Mouse (Mus musculus): Measurements from ENCODE around the gene Fntb. TPM values are rescaled to one million over a fixed set of nuclear protein-coding genes. Genes with fewer than 3 reads are reported as not detected.

Gene Fntb
- total RNA-seq (2022): 10 to 100 TPM; 22.7 to 24.8 (median 24.3) TPM

- peak; percentile 84 to 86 for DNase-seq (ENCODE audit: low spot score in 2 of 2)
Measured at GRCm38 (mm10) chr12:76765354-76765851, at the start of gene Fntb, which contains the start of gene Churc1. Gene Fntb, plus strand, starts transcription at chr12:76765589. Gene Churc1, plus strand, starts transcription at chr12:76765538.

DNA sequence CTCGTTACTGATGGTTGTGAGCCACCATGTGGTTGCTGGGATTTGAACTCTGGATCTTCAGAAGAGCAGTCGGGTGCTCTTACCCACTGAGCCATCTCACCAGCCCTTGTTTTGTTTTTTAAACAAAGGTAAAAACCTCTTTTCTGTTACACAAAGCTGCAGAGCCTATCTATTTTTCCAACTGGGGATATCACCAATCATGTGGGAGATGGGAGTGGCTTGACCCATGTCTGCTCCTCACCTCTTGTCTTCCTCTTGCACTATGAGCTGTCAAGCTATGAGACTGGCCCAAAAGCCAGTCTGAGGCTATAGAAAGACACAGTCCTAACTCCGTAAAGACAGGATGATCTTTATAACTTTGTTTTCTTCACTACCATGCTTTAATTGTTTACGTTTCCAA, 47.0 kb upstream of the Fntb start:
- no peak for DNase-seq (ENCODE audit: low spot score in 2 of 2)

DNA sequence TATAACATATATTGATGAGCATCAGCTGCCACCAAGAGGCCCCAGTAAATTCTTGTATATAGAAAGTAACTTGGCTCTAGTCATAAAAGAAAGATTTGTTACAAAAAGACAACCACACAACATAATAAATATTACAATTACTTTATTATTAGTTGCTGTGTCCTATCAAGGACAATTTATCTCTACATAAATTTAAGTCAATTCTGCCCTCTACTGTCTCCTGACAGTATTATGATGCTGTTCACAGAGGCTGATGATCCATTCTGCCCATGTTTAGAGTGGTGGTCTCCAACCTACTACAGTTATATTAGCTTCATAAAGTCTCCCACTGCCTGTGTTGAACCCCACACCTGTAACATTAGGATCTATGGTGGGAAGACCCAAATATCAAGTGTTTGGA, 44.8 kb upstream of the Fntb start:
- DNase-seq (ENCODE audit: low spot score in 2 of 2): no peak

GRCm38 (mm10) chr12:76722026-76722425, 43.4 kb upstream of the Fntb start:
- no peak for DNase-seq (ENCODE audit: low spot score in 2 of 2)

DNA sequence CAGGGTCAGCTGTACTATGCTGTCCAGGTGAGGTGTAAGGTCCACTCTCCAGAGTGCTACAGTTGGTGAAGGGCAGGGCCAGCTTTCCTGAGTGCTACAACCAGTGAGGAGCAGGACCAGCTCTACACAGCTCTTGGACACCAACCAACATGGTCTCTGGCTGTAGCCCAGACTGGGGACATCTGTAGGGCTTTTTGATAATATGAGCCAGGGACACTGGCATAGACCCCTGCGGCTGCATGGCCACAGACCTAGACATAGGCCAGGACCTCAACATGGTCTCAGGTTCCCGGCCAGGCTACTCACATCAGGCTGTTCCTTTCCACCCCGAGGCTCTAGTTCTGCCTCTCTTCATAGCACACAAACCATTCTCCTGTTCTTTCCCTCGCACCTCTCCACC, 37.4 kb upstream of the Fntb start:
- no peak for DNase-seq (ENCODE audit: low spot score in 2 of 2)

DNA sequence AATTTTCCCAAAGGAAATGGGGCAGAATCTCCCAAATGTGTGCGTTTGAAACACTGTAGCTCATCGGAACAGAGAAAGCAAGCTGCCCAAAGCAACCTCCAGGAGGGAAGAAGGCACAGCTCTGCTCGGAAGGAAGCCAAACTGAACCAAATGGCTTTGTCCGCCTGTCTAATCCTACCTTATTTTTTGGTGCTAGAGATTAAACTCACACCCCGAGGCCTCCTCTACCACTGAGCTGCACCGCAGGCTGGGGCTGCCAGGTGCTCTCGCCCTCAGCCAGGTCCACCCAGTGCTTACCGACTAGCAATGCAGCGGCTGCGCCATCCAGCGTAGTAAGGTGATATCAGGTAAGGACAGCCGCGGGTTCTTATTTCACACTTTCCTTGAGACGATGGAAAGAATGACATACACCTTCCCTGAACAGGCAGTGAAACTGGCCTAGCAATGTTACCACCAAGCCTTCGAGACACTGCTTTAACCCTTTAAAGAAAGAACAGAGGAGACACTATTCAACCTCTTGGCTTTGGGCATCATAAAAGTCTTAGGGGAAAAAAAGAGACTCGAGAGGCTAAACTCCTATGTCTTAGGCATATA, 14.4 kb upstream of the Fntb start:
- no peak for DNase-seq (ENCODE audit: low spot score in 2 of 2)

DNA sequence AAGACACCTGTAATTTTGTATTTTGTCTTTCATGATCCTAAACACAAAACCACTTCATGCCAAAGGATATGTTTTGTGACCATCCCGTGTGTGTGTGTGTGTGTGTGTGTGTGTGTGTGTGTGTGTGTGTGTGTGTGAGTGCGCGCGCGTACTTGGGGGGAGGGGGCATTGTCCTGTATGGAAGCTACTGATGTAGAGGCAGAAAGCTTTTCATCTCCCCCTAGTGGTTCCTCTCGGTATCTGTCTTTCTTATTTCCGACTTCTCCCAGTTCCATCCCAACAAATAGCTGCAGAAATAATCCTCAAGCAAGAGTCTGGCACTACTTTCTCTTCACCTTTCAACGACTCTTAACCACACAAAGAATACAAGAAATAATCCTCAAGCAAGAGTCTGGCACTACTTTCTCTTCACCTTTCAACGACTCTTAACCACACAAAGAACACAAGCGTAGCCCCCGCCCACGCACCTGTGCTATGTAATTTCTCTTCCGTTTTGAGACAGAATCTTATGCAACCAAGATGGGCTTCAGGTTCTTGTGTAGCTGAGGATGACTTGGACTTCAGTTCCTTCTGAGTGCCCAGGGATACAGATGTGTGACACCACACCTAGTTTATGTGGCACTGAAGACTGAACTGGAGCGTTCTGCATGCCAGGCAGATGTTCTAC, 12.6 kb upstream of the Fntb start:
- DNase-seq (ENCODE audit: low spot score in 2 of 2): peak; percentile 21 to 34

DNA sequence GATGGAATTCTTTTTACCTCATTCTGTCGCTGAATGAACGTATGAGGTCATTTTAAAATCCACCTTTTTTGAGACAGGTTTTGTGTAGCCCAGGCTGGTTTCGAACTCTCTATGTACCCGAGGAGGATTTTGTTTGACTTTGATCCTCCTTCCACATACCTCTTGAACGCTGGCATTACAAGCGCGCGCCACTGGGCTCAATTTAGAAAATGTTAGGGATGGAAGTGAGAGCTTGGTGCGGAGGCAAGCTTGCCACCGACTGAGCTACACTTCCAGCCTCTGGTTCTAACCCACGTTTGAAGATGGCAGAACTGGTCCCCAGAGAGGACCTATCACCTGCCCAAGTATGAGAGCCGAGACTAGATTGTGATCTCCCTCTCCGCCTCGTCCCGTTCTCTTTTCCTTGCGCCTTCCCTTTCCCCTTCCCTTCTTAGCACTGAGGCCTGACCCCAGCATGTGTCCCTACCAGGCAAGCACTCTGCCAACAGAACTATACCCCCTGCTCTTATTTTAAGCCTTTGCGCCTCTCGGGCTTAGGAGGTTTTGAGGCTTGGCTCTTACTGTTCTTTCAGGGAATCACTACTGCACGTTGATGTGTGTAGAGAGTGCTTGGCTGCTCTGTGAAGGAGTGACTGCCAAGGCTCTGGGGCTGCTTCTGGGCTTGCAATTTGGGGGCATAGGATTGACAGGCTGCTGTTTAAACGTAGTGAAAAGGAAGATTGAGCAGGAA, 677 bp downstream of the Fntb start:
- DNase-seq (ENCODE audit: low spot score in 2 of 2): peak in 1 of 2 experiments; percentile 33

DNA sequence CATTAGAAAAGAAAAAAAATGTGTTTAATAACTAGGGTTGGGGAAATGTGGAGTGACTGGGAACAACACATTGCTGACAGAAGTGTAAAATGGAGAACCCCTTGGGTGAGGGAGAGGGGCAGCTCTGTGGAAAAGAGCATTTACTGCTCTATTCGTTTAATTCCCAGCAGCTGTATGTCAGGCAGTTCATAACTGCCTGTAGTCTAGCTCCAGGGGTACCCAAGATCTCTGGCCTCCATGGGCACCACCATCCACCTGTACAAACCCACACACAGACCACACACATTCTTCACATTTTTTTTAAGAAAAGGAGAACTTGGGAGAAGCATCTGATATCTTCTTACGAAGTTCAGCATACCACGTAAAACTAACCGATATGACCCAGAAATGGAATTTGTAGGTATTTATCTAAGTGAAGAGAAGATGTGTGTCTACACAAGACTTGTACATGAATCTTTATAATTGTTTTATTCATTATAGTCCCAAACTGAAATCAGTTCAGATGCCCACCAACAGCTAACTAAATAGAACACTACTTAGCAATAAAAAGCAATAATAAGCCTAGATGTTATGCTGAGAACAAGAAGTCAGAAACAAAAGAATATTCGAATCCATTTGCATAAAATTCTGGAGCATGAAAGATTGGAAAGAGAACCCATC, 5.6 kb downstream of the Fntb start:
- DNase-seq (ENCODE audit: low spot score in 2 of 2): no peak

DNA sequence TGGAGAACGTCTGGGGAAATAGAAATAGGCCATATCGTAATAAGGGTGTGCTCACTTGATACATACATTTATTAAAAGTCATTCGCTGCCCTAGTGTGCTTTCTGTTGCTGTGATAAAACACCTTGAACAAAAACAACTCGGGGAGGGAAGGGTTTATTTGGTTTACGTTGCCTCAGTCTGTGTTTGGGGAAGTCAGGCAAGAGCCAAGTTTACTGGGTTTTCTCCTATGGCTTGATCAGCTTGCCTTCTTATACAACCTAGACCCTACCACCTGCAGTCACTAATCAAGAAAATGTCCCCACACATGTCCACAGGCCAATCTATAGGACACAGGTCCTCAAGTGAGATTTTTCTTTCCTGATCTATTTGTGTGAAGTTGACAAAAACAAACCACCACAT, 6.2 kb downstream of the Fntb start:
- DNase-seq (ENCODE audit: low spot score in 2 of 2): no peak

- no peak for DNase-seq (ENCODE audit: low spot score in 2 of 2)
Measured at GRCm38 (mm10) chr12:76774652-76775051, 9.3 kb downstream of the Fntb start.

DNA sequence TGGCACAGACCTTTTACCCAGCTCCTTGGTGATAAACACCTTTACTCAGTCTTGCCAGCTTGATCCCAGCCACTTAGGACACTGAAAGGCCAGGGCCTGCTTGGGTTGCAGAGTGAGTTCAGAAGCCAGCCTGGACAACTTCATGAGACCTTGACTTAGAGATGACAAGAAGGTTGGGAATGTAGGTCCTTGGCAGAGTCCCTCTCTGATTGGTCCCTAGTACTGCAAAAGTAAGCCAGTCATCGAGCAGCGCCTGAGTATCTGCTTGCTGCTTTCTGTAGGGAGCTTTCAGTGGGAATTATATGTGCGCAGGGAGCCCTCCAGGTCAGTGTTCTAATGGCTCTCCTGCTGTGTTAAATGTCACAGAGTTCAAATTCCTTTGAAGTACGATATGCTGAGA, 9.7 kb downstream of the Fntb start:
- no peak for DNase-seq (ENCODE audit: low spot score in 2 of 2)

GRCm38 (mm10) chr12:76776898-76777297, 11.5 kb downstream of the Fntb start:
- no peak for DNase-seq (ENCODE audit: low spot score in 2 of 2)

DNA sequence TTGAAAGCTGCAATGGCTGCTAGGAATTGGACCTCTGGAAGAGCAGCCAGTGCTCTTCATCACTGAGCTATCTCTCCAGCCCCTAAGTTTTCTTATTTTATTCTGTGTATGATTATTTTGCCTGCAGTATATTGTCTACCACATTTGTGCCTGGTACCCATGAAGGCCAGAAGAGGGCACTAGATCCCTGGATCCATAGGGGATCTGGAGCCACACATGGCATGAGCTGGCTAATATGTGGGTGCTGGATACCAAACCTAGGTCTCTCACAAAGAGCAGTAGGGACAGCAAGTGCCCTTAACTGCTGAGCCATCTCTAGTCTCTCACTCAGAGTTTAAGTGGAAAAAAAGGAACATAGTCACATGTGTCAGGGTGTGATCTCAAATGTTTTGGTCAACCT, 12.5 kb downstream of the Fntb start:
- DNase-seq (ENCODE audit: low spot score in 2 of 2): no peak

DNA sequence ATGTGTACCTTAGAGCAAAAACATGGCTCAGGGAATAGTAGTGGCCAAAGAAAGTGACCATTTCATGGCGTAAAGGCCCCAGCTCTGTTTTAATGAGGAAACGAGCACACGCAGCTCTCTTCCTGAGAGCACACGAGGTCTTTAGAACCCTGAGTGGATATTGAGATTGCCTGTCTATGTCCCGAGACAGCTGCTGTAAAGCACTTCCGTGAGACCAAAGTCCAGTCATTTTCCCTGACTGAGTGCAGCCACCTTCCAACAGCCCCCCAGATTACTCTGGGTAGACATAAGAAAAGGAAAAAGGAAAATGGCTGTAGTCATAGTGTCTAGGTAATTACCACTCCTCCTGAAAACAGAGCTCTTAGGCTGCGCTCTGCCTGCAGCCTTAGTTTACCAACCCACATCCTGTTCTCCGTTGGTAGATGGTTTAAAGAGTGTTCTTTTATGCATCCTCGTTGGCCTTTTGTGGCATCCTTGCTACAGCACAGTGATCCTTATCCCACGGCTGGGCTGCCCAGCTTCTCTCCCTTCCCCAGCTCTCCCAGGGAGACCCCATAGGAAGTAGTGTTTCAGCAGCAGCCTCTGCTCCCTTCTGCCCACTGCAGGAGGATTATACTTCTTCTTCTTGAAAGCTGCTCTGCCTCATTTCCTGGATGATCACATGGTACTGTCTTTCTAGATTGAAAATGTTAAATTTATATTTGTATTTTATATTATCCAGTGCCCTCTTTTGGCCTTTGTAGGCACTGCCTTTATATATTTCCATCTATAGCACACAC, 13.1 kb downstream of the Fntb start:
- no peak for DNase-seq (ENCODE audit: low spot score in 2 of 2)

DNA sequence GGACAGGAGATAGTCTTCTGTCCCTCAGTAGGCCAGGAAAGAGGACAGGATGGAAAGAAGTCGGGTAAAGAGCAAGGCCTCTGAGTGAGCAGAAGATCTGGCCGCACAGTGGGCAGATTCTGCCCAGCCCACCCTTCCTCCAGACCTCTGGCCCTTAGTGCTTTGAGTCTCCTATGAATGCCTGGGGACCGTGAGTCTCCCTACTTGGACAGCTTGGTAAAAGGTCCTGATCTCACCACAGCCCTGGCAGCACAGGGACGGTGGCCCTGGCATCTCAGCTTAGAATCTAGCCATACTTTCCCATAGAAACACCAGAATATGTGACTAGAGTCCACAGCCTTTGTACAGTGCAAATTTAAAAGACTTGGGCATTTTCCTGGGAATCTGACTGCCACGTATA, 14.6 kb downstream of the Fntb start:
- DNase-seq (ENCODE audit: low spot score in 2 of 2): no peak

DNA sequence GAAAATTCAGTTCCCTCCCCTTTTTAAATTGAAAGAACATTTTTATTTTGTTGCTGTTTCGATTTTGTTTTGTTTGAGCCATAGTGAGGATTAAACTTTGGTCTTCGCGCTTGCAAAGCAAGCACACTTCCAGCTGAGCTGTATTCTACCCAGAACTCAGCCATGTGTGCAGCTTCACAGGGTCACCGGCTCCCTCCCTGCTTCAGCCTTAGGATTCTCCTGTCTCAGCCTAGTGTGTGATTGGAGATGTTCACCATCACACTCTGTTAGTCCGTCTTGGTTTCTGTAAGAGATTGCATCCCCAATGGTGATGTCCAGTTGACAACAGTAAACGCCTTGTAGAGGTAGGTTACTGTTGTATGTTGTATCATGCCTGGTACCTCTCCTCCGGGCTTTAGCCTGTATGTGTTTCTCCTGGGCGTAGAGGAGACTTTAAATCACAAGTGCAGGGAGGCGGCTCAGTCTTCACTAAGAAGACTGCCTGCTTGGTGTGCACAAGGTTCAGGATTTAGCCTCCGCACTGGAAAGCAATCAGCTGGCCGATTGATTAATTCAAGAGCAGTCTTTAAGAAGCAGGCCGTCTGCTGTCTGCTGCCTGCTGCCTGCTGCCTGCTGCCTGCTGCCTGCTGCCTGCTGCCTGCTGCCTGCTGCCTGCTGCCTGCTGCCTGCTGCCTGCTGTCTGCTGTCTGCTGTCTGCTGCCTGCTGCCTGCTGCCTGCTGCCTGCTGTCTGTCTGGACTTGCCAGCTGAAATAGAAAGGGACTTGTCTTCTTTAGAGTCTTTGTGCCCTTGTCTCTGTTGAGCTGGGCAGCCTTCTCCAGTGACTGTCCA, 15.5 kb downstream of the Fntb start:
- no peak for DNase-seq (ENCODE audit: low spot score in 2 of 2)

- DNase-seq (ENCODE audit: low spot score in 2 of 2): no peak
Measured at GRCm38 (mm10) chr12:76784056-76784619, 18.7 kb downstream of the Fntb start.

DNA sequence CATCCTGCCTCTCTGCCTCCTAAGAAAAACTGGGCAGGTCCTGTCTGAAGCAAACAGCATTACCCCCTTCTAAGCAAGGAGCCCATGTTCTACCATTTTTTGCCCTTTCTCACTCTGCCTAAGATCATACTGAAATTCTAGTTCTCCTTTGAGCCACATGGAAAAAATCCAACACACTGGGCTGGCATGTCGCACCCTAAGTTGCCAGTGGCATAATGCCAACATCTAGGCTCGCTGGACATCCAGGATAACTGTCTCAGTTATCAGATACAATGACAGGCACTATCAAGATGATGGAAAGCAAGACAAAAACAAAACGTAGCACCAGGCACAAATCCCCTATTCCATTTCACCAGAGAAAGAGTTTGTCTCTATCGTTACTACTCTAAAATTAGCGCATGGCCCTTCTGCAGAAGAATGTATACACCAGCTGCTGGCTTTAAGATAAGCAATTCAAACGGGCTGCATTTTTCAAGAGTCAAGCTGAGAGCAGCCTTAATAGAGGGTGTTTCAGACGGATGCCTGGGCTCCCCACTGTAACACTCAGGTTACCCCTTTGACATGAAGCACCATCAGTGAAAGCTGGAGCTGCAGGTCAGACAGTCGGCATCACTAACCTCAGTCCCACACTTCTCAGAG, 25.2 kb downstream of the Fntb start:
- no peak for DNase-seq (ENCODE audit: low spot score in 2 of 2)
